Mouse (Mus musculus): Measurements from ENCODE around the gene Coil. TPM values are rescaled to one million over a fixed set of nuclear protein-coding genes. Genes with fewer than 3 reads are reported as not detected.

Gene Coil
- total and polyA plus RNA-seq, 3 experiments: 28.5 to 37.4 (median 35.4) TPM

DNA sequence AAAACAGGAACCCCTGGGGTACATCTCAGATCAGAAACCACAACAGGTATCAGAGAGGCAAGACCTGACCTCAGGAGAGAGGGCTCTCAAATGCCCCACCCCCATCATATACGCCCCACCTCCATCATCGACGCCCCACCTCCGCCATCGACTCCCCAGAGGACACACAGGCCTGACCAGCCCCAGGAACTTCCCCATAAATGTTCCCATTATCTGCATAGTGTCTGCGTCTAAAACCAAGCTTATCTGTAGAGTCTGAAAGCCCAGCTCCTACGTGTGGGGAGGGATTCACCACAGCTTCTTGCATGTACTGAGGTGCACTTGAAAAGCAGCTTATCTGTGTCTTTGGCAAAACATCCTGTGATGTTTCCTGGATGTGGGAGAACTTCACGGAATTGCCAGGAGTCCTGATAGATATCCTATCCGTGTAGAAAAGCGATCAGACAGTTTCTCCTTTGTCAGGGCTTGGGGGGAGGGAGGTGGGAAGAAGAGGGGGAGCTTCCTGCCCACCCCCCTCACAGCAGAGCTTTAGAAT is 58.9 kb downstream of the Coil start:
- Histone ChIP-seq H3K9ac (ENCODE audit: insufficient read depth, low read depth) (no peak overlapping the region), H3K27ac (ENCODE audit: insufficient read depth, low read depth) (no peak overlapping the region), H3K4me3 (replicated peaks in 1 of 3; ENCODE audit: low read depth in 2 of 3, low read length in 2 of 3, poor library complexity in 1 of 3) (no peak overlapping the region), H3K9me3 (replicated peaks; ENCODE audit: low read length) (no peaks in the 10 kb centered on the region), H3K4me2 (ENCODE audit: insufficient read depth, low read depth, poor library complexity, severe bottlenecking) (0 out of 2 replicates have a peak overlapping the region, but pooled peaks have one; percentile 3), H3K4me1 (ENCODE audit: control insufficient read depth in 1 of 2, insufficient read depth in 2 of 2) (peaks cover 29 to 57% of the 10 kb centered on the region in 2 experiments), H3K27me3 (replicated peaks) (no peaks in the 10 kb centered on the region), H3K79me2 (replicated peaks; ENCODE audit: control insufficient read depth, extremely low read depth, insufficient read depth, poor library complexity, severe bottlenecking) (no peaks in the 10 kb centered on the region), H3K36me3 (replicated peaks in 1 of 2; ENCODE audit: control insufficient read depth in 1 of 2, insufficient read depth in 1 of 2, low read length in 1 of 2) (no peaks in the 10 kb centered on the region)
- dilution Hi-C loops (cut with MboI; ENCODE audit: extremely low pct_ligation_motif_present, extremely low pct_unique_long_range_greater_than_20kb, low sequenced_read_pairs): no loop called here
- DNase-seq (ENCODE audit: extremely low read depth): peak; percentile 73
- in situ Hi-C loops (cut with MboI; ENCODE audit: low pct_ligation_motif_present, low pct_unique_long_range_greater_than_20kb, low sequenced_read_pairs): no loop called here
- TF ChIP-seq ETS1 (conservative IDR thresholded peaks at IDR 0.05; ENCODE audit: low read depth, low read length): no peak
- no peak for TF ChIP-seq ZKSCAN1 (IDR thresholded peaks at IDR 0.05; ENCODE audit: borderline replicate concordance, low read depth, low read length)
- TF ChIP-seq E2F4 (IDR thresholded peaks at IDR 0.05; ENCODE audit: insufficient replicate concordance, low read depth, low read length): no peak
- TF ChIP-seq HCFC1 (IDR thresholded peaks at IDR 0.05; ENCODE audit: low read depth, low read length): no peak; the same call in 1 of the 2 replicates
- TF ChIP-seq MAZ (IDR thresholded peaks at IDR 0.05; ENCODE audit: low read depth, low read length): no peak
- no peak for TF ChIP-seq TBP (conservative IDR thresholded peaks at IDR 0.05; ENCODE audit: low read depth, low read length)
- TF ChIP-seq MEF2A (IDR thresholded peaks at IDR 0.05; ENCODE audit: borderline replicate concordance, low read depth, low read length): 0 out of 2 replicates have a peak, but pooled peaks have one; percentile 39
- TF ChIP-seq IRF4 (IDR thresholded peaks at IDR 0.05; ENCODE audit: low read depth, low read length): peak; percentile 31; the same call in 1 of the 2 replicates
- no peak for TF ChIP-seq USF2 (conservative IDR thresholded peaks at IDR 0.05; ENCODE audit: low read depth, low read length)
- TF ChIP-seq CHD1 (IDR thresholded peaks at IDR 0.05; ENCODE audit: low read depth, low read length): no peak
- no peak for TF ChIP-seq UBTF (IDR thresholded peaks at IDR 0.05; ENCODE audit: low read depth, low read length)
- no peak for TF ChIP-seq RAD21 (IDR thresholded peaks at IDR 0.05; ENCODE audit: low read depth, low read length)
- no peak for TF ChIP-seq POLR2A (IDR thresholded peaks at IDR 0.05; ENCODE audit: low read depth, low read length)
- TF ChIP-seq CHD2 (IDR thresholded peaks at IDR 0.05; ENCODE audit: low read length): peak; percentile 47; the same call in 1 of the 2 replicates

DNA sequence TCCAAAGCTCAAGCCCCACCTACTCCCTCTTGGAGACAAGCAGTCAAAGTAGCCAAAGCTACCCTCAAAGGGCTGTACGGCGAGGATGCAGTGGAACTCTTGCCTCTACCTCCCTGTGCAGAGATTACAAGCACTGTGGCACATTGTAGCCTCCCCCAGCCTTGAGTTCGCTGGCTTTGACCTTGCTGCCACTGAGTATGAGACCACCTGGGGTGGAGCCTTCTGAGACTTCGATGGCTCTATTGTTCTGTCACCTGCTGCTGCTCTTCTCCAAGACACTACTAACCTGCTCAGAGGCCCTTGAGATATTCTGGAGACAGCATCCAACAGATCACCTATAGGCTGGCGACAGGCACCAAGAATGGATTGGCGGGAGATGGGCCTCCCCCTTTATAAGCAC is 60.5 kb downstream of the Coil start:
- H3K9me3 ChIP-seq (replicated peaks; ENCODE audit: low read length): no peaks in the 10 kb centered on the region
- H3K4me2 ChIP-seq (ENCODE audit: insufficient read depth, low read depth, poor library complexity, severe bottlenecking): no peak overlapping the region
- dilution Hi-C loops (cut with MboI; ENCODE audit: extremely low pct_ligation_motif_present, extremely low pct_unique_long_range_greater_than_20kb, low sequenced_read_pairs) (no loop called here), in situ Hi-C loops (cut with MboI; ENCODE audit: low pct_ligation_motif_present, low pct_unique_long_range_greater_than_20kb, low sequenced_read_pairs) (loop anchor here (10.0 kb wide), 1 partner anchor 46 kb away; no protein-coding TSS in a partner anchor)
- H3K4me1 ChIP-seq (ENCODE audit: control insufficient read depth in 1 of 2, insufficient read depth in 2 of 2): peaks cover 24 to 42% of the 10 kb centered on the region in 2 experiments
- no peak for TF ChIP-seq CHD1 (IDR thresholded peaks at IDR 0.05; ENCODE audit: low read depth, low read length)
- TF ChIP-seq POLR2A (IDR thresholded peaks at IDR 0.05; ENCODE audit: low read depth, low read length): no peak
- no peak for TF ChIP-seq JUND (conservative IDR thresholded peaks at IDR 0.05; ENCODE audit: low read depth, low read length)
- no peak for TF ChIP-seq TCF12 (IDR thresholded peaks at IDR 0.05; ENCODE audit: low read depth, low read length)
- no peak for TF ChIP-seq MEF2A (IDR thresholded peaks at IDR 0.05; ENCODE audit: borderline replicate concordance, low read depth, low read length)
- no peak for TF ChIP-seq GABPA (IDR thresholded peaks at IDR 0.05; ENCODE audit: insufficient replicate concordance, low read depth, low read length)
- H3K27me3 ChIP-seq (replicated peaks): no peaks in the 10 kb centered on the region
- H3K9ac ChIP-seq (ENCODE audit: insufficient read depth, low read depth): no peak overlapping the region
- no peaks in the 10 kb centered on the region for H3K79me2 ChIP-seq (replicated peaks; ENCODE audit: control insufficient read depth, extremely low read depth, insufficient read depth, poor library complexity, severe bottlenecking)
- no peak for DNase-seq (ENCODE audit: extremely low read depth)
- H3K4me3 ChIP-seq (replicated peaks in 1 of 3; ENCODE audit: low read depth in 2 of 3, low read length in 2 of 3, poor library complexity in 1 of 3): no peak overlapping the region
- no peak overlapping the region for H3K27ac ChIP-seq (ENCODE audit: insufficient read depth, low read depth)
- H3K36me3 ChIP-seq (replicated peaks in 1 of 2; ENCODE audit: control insufficient read depth in 1 of 2, insufficient read depth in 1 of 2, low read length in 1 of 2): peaks cover 0 to 5% of the 10 kb centered on the region in 2 experiments
